Mouse (Mus musculus) lung, embryonic 15.5 days (tissue): ENCODE data around the gene Sst. TPM values are rescaled to one million over a fixed set of nuclear protein-coding genes. Genes with fewer than 3 reads are reported as not detected.
A peak's percentile ranks its signal among the peaks of the same experiment; 100 is the strongest.
"Not testable (repeated sequence)": the region's sequence is repeated elsewhere in the genome, so short reads cannot be mapped to it uniquely, and the experiment has no call there.

ENCODE experiments used
- ATAC-seq: fragments of 200-750 bp; cut with Nextera tagmentation; 2 replicates; pipeline ENCODE4 v1.8.0; 2017; ENCODE audit warnings: moderate number of reproducible peaks, borderline replicate concordance; ENCODE audit not compliant: low FRiP score, low TSS enrichment; ENCODE audit errors: extremely low read depth
- H3K27ac ChIP-seq: fragments of 300-500 bp; sonication (generic); 2 replicates; pipeline ENCODE4 v1.5.1; 2015; ENCODE audit warnings: moderate library complexity, mild to moderate bottlenecking, inconsistent platforms
- H3K27me3 ChIP-seq: fragments of 300-500 bp; sonication (generic); 2 replicates; pipeline ENCODE4 v1.6.1; 2015; ENCODE audit warnings: inconsistent platforms
- H3K36me3 ChIP-seq: fragments of 300-500 bp; sonication (generic); 2 replicates; pipeline ENCODE4 v1.6.1; 2015; ENCODE audit warnings: inconsistent platforms
- H3K4me1 ChIP-seq: fragments of 300-500 bp; sonication (generic); 2 replicates; pipeline ENCODE4 v1.6.1; 2015; ENCODE audit warnings: inconsistent platforms
- H3K4me2 ChIP-seq: fragments of 300-500 bp; sonication (generic); 2 replicates; pipeline ENCODE4 v1.6.1; 2015; ENCODE audit warnings: inconsistent platforms, mild to moderate bottlenecking, moderate library complexity
- H3K4me3 ChIP-seq: fragments of 300-500 bp; sonication (generic); 2 replicates; pipeline ENCODE4 v1.5.1; 2015; ENCODE audit warnings: mild to moderate bottlenecking, inconsistent platforms
- H3K9ac ChIP-seq: fragments of 300-500 bp; sonication (generic); 2 replicates; pipeline ENCODE4 v1.6.1; 2015; ENCODE audit warnings: inconsistent platforms
- H3K9me3 ChIP-seq: fragments of 300-500 bp; sonication (generic); 2 replicates; pipeline ENCODE4 v1.6.1; 2016; ENCODE audit warnings: inconsistent platforms
- WGBS: fragments of 180-500 bp; shearing (Covaris S2); methylation state at CpG from one replicate; pipeline ENCODE4 v1.1.7; 2015; 5-methylcytosine and 5-hydroxymethylcytosine counted together
- polyA plus RNA-seq: library from polyadenylated mRNA; unstranded; fragments of >200 nt; fragmentation: Nextera tagmentation; extraction: Ambion mirVana; gene quantifications from 2 replicates; pipeline ENCODE4 v1.2.1, GENCODE M21; 2015

Gene Sst
- 0.57 TPM in 1 of 2 replicates, not detected in the other for polyA plus RNA-seq

- no peak for ATAC-seq
- Histone ChIP-seq H3K27ac (no peak within 1 kb of the TSS), H3K4me1 (no peaks in the 10 kb centered on the region), H3K36me3 (no peaks in the 10 kb centered on the region), H3K27me3 (peaks cover 35% of the 10 kb centered on the region), H3K4me3 (no peak within 1 kb of the TSS), H3K9me3 (no peaks in the 10 kb centered on the region), H3K4me2 (no peak within 1 kb of the TSS), H3K9ac (no peak within 1 kb of the TSS)
- 5% methylated on average over 26 of the region's 26 CpGs for WGBS
These were observed at the start of gene Sst for GRCm38 (mm10) chr16:23890636-23891035. TSS of gene Sst (minus strand) at chr16:23890958.

GRCm38 (mm10) chr16:23934397-23934796, 43.6 kb upstream of the Sst start:
- H3K4me1 ChIP-seq, result no peaks in the 10 kb centered on the region
- H3K27me3 ChIP-seq, result no peaks in the 10 kb centered on the region
- no peaks in the 10 kb centered on the region for H3K36me3 ChIP-seq
- no peak for ATAC-seq
- H3K4me2 ChIP-seq, result no peak overlapping the region
- no peaks in the 10 kb centered on the region for H3K9me3 ChIP-seq
- H3K9ac ChIP-seq, result no peak overlapping the region
- H3K4me3 ChIP-seq, result no peak overlapping the region
- WGBS, result 22% methylated on average over 2 of the region's 2 CpGs
- peak overlapping the region; percentile 50 for H3K27ac ChIP-seq

DNA sequence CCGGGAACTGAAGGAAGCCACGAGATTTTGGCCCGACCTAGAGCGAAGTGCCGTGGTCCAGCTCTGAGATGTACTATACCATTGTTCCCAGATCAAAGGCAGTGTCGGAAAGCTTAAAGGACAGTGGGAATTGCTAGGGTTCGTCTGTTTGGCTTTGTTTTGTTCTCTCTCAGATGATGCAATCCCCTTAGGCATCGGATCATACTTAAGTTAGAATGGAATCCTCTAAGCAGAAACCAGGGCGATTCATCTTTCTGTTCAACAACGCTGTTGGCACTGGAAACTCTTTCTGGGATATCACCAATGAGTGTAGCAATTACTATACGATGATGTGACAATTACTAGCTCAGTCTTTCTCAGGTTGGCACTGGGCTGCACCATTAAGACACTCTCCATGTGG, 41.5 kb upstream of the Sst start, which contains the start of gene Rtp2:
Gene Rtp2, minus strand, starts transcription at position 101 of the 400 bp plus-strand sequence.
- no peak within 1 kb of the TSS for H3K9ac ChIP-seq
- no peak for ATAC-seq
- no peak within 1 kb of the TSS for H3K4me3 ChIP-seq

GRCm38 (mm10) chr16:23931275-23931674, 40.5 kb upstream of the Sst start:
- no peak overlapping the region for H3K4me2 ChIP-seq
- no peaks in the 10 kb centered on the region for H3K27me3 ChIP-seq
- no peaks in the 10 kb centered on the region for H3K36me3 ChIP-seq
- WGBS, result 68% methylated on average over 18 of the region's 18 CpGs
- H3K4me3 ChIP-seq, result no peak overlapping the region
- H3K9me3 ChIP-seq, result no peaks in the 10 kb centered on the region
- H3K27ac ChIP-seq, result no peak overlapping the region
- ATAC-seq, result no peak
- H3K9ac ChIP-seq, result no peak overlapping the region
- no peaks in the 10 kb centered on the region for H3K4me1 ChIP-seq

More for the DNA sequence above, 41.5 kb upstream of the Sst start, which contains the start of gene Rtp2:
- H3K27me3 ChIP-seq, result no peaks in the 10 kb centered on the region
- 84% methylated on average over 11 of the region's 11 CpGs for WGBS
- no peak within 1 kb of the TSS for H3K4me2 ChIP-seq
- H3K9me3 ChIP-seq, result no peaks in the 10 kb centered on the region
- no peaks in the 10 kb centered on the region for H3K4me1 ChIP-seq
- H3K27ac ChIP-seq, result no peak within 1 kb of the TSS
- no peaks in the 10 kb centered on the region for H3K36me3 ChIP-seq

DNA sequence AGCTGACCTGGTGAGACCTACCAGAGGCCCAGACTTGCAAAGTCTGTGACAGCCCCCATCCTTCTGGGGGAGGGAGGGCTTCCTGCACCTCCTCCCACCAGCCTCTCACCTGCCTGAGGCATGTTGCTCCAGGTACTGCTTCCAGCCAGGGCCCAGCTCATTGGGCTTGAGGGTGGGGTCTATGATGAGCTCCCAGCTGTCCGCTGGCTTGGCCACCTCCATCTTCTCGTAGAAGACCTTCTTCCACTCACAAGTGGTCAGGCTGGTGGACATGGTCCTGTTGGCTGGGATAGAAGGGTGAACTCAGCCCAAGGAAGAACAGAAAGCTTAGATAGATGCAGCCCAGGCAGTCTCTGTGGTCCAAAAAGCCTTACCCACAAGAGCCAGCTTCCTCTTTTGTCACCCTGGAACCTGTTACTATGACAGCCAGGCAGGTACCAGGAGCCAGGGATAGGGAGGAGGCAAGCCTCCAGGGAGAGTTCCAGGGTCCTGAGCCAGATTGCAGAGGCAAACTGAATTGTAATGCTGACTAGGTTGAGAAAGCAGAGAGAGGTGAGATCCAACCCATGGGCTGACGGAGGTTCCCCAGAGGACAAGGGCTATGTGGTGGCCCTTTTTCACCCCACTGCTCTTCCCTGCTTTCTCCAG, 39.8 kb upstream of the Sst start:
- H3K4me3 ChIP-seq, result no peak overlapping the region
- H3K27me3 ChIP-seq, result no peaks in the 10 kb centered on the region
- ATAC-seq, result no peak
- no peak overlapping the region for H3K4me2 ChIP-seq
- no peak overlapping the region for H3K9ac ChIP-seq
- H3K27ac ChIP-seq, result no peak overlapping the region
- no peaks in the 10 kb centered on the region for H3K9me3 ChIP-seq
- no peaks in the 10 kb centered on the region for H3K4me1 ChIP-seq
- H3K36me3 ChIP-seq, result no peaks in the 10 kb centered on the region
- WGBS, result 81% methylated on average over 3 of the region's 3 CpGs

DNA sequence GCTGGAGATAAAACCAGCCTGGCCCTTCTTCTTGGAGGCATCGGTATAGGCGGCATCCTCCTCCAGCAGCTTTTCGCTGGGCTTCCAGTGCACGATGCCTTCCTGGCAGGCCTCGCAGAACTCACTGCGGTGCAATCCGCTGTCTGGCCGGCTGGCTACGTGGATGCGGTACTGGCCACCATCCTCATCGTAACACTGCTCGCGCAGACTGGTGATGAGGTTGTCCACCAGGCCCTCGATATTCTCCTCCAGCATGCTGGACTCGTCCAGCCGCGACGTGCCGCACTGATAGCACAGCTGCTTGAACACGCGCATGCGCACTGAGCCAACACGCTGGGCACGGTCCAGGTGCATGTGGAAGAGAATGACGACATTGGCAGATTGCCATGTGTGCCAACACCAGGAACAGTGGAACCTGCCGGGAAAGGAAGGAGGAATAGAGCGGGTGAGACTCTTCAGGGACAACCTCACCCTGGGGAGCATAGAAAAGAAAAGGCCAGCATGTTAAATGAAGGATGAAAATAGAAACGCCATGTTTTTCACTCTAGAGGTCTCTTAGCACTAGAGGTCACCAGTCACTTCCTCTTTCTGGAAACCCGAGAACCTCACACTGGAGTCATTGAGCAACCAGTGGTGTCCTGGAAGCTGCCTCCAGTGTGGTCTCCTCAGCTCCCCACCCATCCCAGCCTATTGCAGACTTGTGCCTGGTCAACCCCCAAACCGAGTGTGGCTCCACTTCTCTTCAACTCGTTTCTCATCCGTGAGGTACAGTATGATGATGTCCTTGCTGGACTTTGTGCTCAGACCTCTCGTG, 36.8 kb upstream of the Sst start:
- H3K9me3 ChIP-seq, result no peaks in the 10 kb centered on the region
- H3K4me2 ChIP-seq, result no peak overlapping the region
- no peak overlapping the region for H3K9ac ChIP-seq
- no peak overlapping the region for H3K4me3 ChIP-seq
- ATAC-seq, result no peak
- no peaks in the 10 kb centered on the region for H3K36me3 ChIP-seq
- no peaks in the 10 kb centered on the region for H3K4me1 ChIP-seq
- WGBS, result 87% methylated on average over 33 of the region's 33 CpGs
- no peaks in the 10 kb centered on the region for H3K27me3 ChIP-seq
- H3K27ac ChIP-seq, result no peak overlapping the region

- Histone ChIP-seq H3K4me3 (no peak overlapping the region), H3K27me3 (no peaks in the 10 kb centered on the region), H3K4me2 (no peak overlapping the region), H3K36me3 (no peaks in the 10 kb centered on the region), H3K9ac (no peak overlapping the region), H3K4me1 (no peaks in the 10 kb centered on the region), H3K9me3 (no peaks in the 10 kb centered on the region), H3K27ac (no peak overlapping the region)
- no peak for ATAC-seq
- WGBS, result 90% methylated on average over 1 of the region's 1 CpGs
These were observed 32.1 kb upstream of the Sst start for GRCm38 (mm10) chr16:23922906-23923305.

- no peak for ATAC-seq
- no peak overlapping the region for H3K27ac ChIP-seq
- no peaks in the 10 kb centered on the region for H3K27me3 ChIP-seq
- H3K9ac ChIP-seq, result no peak overlapping the region
- H3K4me2 ChIP-seq, result no peak overlapping the region
- H3K4me1 ChIP-seq, result no peaks in the 10 kb centered on the region
- no peaks in the 10 kb centered on the region for H3K36me3 ChIP-seq
- whole genome bisulfite sequencing, result 54% methylated on average over 5 of the region's 5 CpGs
- H3K4me3 ChIP-seq, result no peak overlapping the region
- no peaks in the 10 kb centered on the region for H3K9me3 ChIP-seq
These were observed 30.9 kb upstream of the Sst start for GRCm38 (mm10) chr16:23921697-23922096.

DNA sequence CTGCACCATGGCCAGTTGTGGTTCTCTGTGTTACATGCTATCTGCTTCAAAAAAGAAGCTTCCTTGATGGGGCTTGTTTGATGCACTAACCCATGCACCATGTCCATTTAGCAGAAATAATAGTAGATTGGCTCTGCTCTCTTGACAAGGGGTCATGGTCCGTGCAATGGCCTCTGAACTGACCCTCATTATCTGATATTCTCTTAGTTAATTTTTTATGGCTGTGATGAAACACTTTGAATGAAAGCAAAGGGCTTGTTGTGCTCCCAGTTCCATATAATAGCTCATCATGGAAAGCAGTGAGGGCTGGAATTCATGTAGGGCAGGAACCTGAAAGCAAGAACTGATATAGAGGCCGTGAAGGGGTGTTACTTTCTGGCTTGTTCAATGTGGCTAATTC, 28.7 kb upstream of the Sst start:
- no peaks in the 10 kb centered on the region for H3K36me3 ChIP-seq
- no peak overlapping the region for H3K4me3 ChIP-seq
- H3K4me1 ChIP-seq, result no peaks in the 10 kb centered on the region
- H3K4me2 ChIP-seq, result no peak overlapping the region
- H3K27me3 ChIP-seq, result no peaks in the 10 kb centered on the region
- H3K9ac ChIP-seq, result no peak overlapping the region
- no peak for ATAC-seq
- no peaks in the 10 kb centered on the region for H3K9me3 ChIP-seq
- 73% methylated on average over 2 of the region's 2 CpGs for WGBS
- H3K27ac ChIP-seq, result no peak overlapping the region

DNA sequence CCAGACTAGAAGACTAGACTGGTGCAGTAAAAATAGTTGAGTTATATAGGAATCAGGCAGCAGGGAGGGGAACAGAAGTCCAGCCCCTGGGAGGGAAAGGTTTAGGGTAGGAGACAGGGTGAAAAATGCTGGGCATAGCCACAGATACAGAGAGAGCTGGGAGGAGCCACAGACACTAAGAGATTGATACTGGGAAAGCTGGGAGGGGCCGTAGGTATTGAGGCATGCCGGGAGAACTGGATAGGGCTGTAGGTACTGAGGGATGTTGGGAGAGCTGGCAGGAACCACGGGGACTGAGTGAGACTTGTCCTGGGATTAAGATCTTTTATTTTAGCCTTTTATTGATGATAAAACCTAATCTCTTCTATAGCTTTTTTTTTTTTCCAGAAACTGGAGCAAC, 22.6 kb upstream of the Sst start:
- Histone ChIP-seq H3K4me2 (peak overlapping the region; percentile 37), H3K27me3 (no peaks in the 10 kb centered on the region), H3K36me3 (no peaks in the 10 kb centered on the region), H3K9ac (no peak overlapping the region), H3K4me1 (no peaks in the 10 kb centered on the region), H3K9me3 (no peaks in the 10 kb centered on the region), H3K4me3 (no peak overlapping the region; the same call in 1 of the 2 replicates), H3K27ac (no peak overlapping the region)
- WGBS, result 13% methylated on average over 3 of the region's 3 CpGs
- no peak for ATAC-seq

DNA sequence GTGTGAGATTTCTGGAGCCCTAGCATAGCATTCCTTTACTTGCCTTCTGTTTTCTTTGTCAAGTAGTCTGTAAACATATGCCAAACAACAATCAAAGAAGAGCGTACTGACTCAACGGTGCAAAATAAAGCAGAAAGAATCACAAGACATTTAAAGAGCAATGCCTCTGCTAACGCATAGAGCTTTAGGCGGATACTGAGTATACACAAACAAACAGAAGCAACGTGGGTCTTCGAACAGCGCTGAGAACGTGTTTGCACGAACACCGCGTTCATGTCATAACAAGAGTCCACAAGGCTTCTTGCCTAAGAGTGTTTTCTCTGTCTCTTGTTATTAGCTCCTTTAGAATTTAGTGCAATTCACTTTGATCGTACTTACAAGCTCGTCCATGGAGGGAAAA, 22.0 kb upstream of the Sst start:
- Histone ChIP-seq H3K4me2 (peak overlapping the region; percentile 37), H3K9me3 (no peaks in the 10 kb centered on the region), H3K4me1 (no peaks in the 10 kb centered on the region), H3K36me3 (no peaks in the 10 kb centered on the region), H3K4me3 (no peak overlapping the region; the same call in 1 of the 2 replicates), H3K27ac (no peak overlapping the region), H3K9ac (no peak overlapping the region), H3K27me3 (no peaks in the 10 kb centered on the region)
- 34% methylated on average over 13 of the region's 13 CpGs for WGBS
- no peak for ATAC-seq

GRCm38 (mm10) chr16:23909015-23909354, 18.2 kb upstream of the Sst start:
- H3K36me3 ChIP-seq, H3K4me1 ChIP-seq, H3K9ac ChIP-seq, ATAC-seq, H3K27ac ChIP-seq, H3K4me2 ChIP-seq, H3K9me3 ChIP-seq, H3K27me3 ChIP-seq, H3K4me3 ChIP-seq: not testable (repeated sequence)
- 84% methylated on average over 3 of the region's 3 CpGs for WGBS
